Mouse (Mus musculus): ENCODE data around the gene Mrpl34.

GRCm38 (mm10) chr8:71465733-71466132 lies 974 bp downstream of the Mrpl34 start:
- TF ChIP-seq EP300 (IDR thresholded peaks at IDR 0.05; ENCODE audit: low read depth) (no peak), CTCF (IDR thresholded peaks at IDR 0.05; ENCODE audit: low read depth) (no peak)

Measured in liver, postnatal 0 days (tissue).